Mouse (Mus musculus): ENCODE measurements around the gene Pick1.

Gene Pick1

GRCm38 (mm10) chr15:79229058-79229821 is at the start of gene Pick1, which contains the start of gene Gm49486:
Pick1 (plus strand) TSS chr15:79229173.
Gm49486 (plus strand) TSS chr15:79229391.
- peak; percentile 89 for DNase-seq (ENCODE audit: inconsistent ontology term)

- DNase-seq (ENCODE audit: inconsistent ontology term), result no peak
Measured at GRCm38 (mm10) chr15:79185213-79185612, 43.8 kb upstream of the Pick1 start.

DNA sequence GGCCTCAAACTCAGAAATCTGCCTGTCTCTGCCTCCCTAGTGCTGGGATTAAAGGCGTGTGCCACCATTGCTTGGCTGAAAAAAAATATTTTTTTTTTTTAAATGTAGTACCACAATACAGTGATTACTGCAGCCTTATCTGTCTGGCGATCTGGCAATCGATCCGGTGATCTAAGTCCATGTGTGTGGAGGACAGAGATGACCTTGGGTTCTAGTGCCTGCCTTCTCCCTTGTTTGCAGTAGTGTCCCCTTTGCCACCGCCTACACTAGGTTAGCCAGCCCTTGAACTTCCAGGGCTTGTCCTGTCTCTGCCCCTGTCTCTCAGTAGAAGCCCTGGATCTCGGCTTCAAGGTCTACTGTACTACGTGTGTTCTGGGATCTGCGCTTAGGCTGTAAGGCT is 41.2 kb upstream of the Pick1 start:
- DNase-seq (ENCODE audit: inconsistent ontology term), result no peak

- no peak for DNase-seq (ENCODE audit: inconsistent ontology term)
Measured at GRCm38 (mm10) chr15:79191426-79191825, 37.5 kb upstream of the Pick1 start.

GRCm38 (mm10) chr15:79192450-79192849 is 36.5 kb upstream of the Pick1 start:
- DNase-seq (ENCODE audit: inconsistent ontology term), result no peak

GRCm38 (mm10) chr15:79192885-79193845 is 35.8 kb upstream of the Pick1 start:
- DNase-seq (ENCODE audit: inconsistent ontology term), result peak; percentile 86

- no peak for DNase-seq (ENCODE audit: inconsistent ontology term)
Measured at GRCm38 (mm10) chr15:79194048-79194447, 34.9 kb upstream of the Pick1 start.

DNA sequence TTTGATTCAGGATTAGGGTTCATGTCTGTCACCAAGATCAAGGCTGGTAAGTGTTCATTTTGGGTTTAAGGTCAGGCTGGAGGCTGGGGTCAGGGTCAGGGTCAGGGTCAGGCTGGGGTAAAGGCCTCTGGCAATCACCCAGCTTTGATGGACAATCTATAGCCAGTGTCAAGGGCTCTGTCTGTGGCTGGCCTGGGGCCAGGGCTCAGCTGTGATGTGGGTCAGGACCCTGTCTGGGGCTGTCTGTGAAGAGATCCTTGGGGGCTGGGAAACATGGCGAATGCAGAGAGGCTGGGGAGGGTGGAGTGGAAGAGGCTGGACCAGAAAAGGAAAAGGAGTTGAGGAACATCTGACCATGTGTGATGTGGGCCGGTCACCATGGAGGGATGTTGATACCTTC is 34.0 kb upstream of the Pick1 start:
- DNase-seq (ENCODE audit: inconsistent ontology term), result no peak

DNA sequence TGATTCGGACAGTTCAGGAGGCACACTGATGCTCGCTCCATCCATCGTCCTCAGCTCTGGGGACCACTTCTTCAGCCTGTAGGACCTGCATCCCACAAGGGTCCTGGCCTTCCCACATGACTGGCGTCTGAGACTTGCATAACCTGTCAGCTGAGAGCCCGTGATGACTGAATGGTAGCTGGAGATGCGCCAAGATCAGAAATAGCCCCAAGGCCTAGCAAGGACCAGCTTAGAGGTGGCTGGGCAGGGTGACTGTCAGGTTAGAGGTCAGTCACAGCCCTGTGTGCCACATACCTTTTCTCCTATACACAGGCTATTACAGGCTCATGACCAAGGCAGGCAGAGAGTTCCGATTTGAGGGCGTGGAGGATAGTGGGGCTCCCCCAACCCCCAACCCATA is 33.5 kb upstream of the Pick1 start:
- DNase-seq (ENCODE audit: inconsistent ontology term), result no peak

- no peak for DNase-seq (ENCODE audit: inconsistent ontology term)
Measured at GRCm38 (mm10) chr15:79199390-79199976, 29.5 kb upstream of the Pick1 start.

GRCm38 (mm10) chr15:79201491-79202150 is 27.4 kb upstream of the Pick1 start:
- peak; percentile 75 for DNase-seq (ENCODE audit: inconsistent ontology term)

DNA sequence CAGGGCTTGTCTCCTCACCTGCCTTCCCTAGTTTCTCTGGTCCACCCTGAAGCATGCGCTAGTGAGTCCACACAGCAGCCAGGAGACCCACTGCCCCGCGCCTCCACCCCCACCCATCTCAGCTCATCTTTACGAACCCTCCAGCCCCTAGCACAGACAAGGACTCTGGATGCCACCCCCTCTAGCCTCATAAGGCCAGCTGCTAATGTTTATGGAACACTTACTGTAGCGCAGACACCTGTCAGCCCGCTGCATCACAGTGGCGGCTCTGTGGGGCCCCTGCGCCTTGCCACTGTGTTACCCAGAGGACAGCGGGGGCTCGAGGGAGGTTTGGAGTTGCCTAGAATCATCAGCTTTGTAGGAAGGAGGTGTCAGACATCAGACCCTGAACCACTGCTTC is 26.4 kb upstream of the Pick1 start:
- DNase-seq (ENCODE audit: inconsistent ontology term), result no peak

DNA sequence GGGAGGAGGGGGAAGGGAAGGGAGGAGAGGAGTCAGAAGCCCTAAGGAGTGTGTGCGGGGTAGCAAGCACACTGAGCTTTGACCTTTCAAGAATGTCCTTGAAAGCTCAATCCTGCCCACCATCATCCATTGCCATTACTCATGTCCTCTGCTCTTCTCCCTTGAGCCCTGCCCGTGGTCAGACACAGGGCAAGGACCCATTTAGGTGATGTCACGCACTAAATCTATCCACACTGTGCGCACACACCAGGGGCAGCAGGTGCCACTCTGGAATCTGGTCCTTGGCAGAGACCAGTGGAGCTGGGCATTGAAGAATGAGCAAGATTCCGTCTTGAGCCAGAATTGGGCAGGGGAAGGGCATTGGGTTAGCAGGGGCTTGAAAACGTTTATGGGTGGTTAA is 20.8 kb upstream of the Pick1 start:
- DNase-seq (ENCODE audit: inconsistent ontology term), result no peak

DNA sequence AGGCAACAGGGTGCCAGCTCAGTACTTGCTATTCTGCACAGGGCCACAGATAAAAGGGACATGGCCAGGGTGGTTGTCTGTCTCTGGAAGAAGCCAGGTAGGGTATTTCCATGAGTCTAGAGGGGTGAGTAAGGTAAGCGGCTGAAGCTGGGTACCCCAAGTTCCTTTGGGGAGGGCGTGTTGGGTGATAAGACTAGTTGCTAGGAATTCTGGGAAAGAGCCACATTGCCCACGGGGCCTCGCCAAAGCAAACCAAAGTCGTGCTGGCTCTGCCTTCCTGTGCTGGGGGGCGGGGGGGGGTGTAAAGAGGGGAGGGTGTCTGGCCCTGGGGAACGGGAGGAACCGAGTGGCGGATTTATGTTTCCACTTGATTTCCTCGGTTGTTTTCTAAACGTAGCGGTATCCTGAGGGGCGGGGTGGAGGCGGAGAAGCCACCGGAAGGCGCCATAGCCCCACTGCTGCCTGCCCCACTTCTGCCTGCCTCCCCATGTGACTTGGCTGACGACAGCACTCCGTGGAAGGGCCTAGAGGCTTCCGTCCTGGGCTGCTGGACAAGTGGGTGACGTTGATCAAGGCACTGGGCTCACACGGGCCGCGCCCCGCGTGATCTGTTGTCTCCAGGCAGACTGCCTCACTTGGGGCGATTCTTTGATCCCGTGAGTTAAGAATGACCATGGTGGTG is 20.1 kb upstream of the Pick1 start:
- no peak for DNase-seq (ENCODE audit: inconsistent ontology term)

DNA sequence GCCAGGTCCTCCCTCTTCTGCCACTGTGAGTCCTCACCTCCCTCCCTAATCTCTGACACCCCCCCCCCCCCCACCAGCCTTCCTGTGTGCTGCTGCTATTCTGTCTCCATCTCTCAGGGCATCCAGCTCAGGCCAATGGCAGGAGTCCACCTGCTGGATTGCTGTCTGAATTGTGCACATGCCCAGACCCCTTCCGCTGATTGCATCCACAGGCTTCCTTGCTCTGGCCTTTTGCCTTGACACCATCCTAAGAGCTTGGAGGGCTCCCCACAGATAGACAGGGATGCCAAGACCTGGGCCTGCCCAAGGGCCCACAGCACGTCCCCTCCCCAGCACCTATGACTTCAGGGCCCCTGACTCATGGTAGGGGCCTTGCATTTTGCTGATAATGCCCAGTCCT is 18.6 kb upstream of the Pick1 start:
- DNase-seq (ENCODE audit: inconsistent ontology term), result no peak

DNA sequence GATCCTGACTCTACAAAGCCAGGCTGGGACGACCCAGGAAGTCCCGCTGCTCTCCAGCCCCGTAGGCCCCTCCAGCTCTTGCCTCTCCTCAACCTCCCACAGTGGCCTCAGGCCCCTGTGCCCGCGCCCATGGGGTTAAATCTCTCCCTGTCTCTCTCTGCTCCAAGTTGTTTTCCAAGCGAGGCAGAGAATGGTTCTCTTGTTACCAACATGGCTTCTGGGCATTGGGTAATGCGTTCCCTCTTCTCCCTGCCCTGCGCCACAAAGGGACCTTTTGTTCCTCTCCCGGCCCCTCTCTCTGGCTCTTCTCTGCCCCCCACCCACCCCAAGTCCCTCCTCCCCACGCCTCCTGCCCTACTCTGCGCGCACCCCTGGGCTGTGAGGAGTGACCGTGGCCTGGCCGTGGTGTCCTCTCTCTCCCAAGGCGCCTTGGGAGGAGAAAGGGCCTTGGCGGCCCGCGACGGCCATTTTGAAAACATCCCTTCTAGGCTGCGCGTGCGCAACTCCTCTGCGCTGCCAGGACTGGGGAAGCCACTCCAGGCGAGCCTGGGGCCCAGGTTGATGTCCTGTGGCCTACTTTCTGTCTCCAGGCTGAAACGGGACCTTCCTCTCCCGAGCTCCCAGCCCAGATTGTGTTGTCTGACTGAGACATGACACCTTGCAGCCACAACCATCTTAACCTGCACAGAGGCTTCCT is 16.1 kb upstream of the Pick1 start:
- DNase-seq (ENCODE audit: inconsistent ontology term), result no peak

DNA sequence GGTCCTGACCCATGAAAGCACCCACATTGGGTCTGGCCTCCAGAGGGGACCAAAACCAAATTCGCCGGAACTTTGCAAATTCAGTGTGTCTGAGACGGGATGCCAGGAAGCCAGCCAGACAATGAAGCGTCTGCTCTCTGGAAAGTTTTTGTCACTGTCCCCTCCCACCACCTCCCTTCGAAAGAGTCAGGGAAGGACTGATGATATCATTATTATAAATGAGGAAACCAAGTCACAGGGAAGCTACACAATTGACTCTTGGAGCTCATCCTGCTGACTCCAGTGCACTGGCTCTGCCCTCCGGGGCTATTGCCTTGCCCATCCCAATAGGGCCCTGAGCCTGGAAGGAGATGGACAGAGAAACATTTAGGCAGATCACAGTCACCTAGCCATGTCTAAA is 15.4 kb upstream of the Pick1 start:
- DNase-seq (ENCODE audit: inconsistent ontology term), result no peak

DNA sequence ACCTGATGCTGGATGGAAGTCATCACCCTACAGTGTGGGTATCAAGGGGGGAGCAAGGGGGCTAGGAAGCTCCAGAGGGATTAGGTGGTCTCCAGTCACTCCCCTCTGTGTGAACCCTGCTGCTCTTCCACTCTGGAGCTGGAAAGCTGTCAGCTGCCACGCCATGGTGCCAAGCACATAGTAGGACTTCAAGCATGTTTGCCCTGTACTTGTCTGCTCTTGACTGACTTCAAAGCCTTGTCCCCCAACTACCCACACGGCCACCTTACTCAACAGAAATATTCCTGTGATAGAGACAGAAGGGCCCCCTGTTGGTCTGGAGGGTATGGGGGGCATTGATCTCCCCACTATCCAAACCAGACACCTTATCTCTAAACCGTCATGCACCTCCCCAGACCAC is 12.8 kb upstream of the Pick1 start:
- no peak for DNase-seq (ENCODE audit: inconsistent ontology term)

GRCm38 (mm10) chr15:79219572-79219971 is 9.4 kb upstream of the Pick1 start:
- no peak for DNase-seq (ENCODE audit: inconsistent ontology term)

- no peak for DNase-seq (ENCODE audit: inconsistent ontology term)
Measured at GRCm38 (mm10) chr15:79223641-79224040, 5.3 kb upstream of the Pick1 start.

GRCm38 (mm10) chr15:79224685-79225084 is 4.3 kb upstream of the Pick1 start:
- peak; percentile 89 for DNase-seq (ENCODE audit: inconsistent ontology term)

All from Muller cell, postnatal 12 days (primary cell).